Mouse (Mus musculus) macrophage (primary cell): ENCODE data around the gene Tmcc1. TPM values are rescaled to one million over a fixed set of nuclear protein-coding genes. Genes with fewer than 3 reads are reported as not detected.
A peak's percentile ranks its signal among the peaks of the same experiment; 100 is the strongest.

ENCODE experiments used
- H3K27ac ChIP-seq: fragments of 350-480 bp; formaldehyde crosslinking; 2 replicates; pipeline ENCODE4 v1.9.0; 2021
- H3K36me3 ChIP-seq: fragments of 350-480 bp; formaldehyde crosslinking; 2 replicates; pipeline ENCODE4 v1.9.0; 2021; ENCODE audit errors: inconsistent target
- H3K4me3 ChIP-seq: fragments of 350-480 bp; formaldehyde crosslinking; 2 replicates; pipeline ENCODE4 v1.9.0; 2021; ENCODE audit errors: inconsistent target
- H3K79me2 ChIP-seq: fragments of 350-480 bp; formaldehyde crosslinking; 2 replicates; pipeline ENCODE4 v1.9.0; 2021; ENCODE audit errors: inconsistent target
- WGBS: methylation state at CpG from one replicate; pipeline ENCODE4 v1.1.7; 2026; ENCODE audit warnings: inconsistent platforms; ENCODE audit not compliant: missing documents; 5-methylcytosine and 5-hydroxymethylcytosine counted together
- polyA plus RNA-seq: library from polyadenylated mRNA; stranded (reverse); fragments of 250-400 nt; gene quantifications from 3 replicates; pipeline ENCODE4 v1.2.4, GENCODE M21; 2018; ENCODE audit warnings: inconsistent platforms

Gene Tmcc1
- polyA plus RNA-seq, 1 experiment from 2014 or later: 11.1 TPM

DNA sequence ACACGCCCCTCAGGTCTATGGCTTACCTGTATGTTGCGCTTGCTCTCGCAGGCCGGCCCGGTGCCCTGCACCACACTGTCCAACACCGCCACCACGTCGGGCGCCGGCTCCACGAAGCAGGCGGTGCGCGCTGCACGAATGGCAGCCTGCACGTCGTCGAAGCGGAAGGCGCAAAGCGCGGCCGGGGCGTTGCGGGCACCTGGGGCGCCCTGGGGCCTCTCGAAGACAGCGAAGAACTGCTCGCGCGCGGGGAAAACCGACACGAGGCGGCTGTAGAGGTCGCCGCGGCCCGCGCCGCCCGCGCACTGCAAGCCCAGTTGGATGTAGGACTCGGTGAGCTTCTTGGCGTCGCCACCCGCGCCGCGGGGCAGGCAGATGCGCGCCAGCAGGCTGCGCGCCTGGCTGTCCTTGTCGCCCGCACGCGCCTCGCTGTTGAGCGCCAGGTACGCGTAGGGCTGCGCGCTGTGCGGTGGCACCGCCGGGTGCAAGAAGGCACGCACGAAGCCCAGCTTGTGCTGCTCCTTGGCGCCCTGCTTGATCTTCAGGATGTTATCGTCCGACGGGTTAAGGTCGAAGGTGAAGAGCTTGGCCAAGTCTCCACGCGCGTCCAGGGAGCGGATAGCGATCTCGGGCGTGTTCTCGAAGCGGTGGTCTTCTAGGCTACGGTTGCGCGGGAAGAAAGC lies 199.7 kb downstream of the Tmcc1 start:
- no peaks in the 10 kb centered on the region for H3K36me3 ChIP-seq
- WGBS: 3% methylated on average over 80 of the region's 86 CpGs
- peaks cover 53% of the 10 kb centered on the region for H3K79me2 ChIP-seq
- H3K27ac ChIP-seq: no peak overlapping the region
- peak overlapping the region; percentile 62 for H3K4me3 ChIP-seq

DNA sequence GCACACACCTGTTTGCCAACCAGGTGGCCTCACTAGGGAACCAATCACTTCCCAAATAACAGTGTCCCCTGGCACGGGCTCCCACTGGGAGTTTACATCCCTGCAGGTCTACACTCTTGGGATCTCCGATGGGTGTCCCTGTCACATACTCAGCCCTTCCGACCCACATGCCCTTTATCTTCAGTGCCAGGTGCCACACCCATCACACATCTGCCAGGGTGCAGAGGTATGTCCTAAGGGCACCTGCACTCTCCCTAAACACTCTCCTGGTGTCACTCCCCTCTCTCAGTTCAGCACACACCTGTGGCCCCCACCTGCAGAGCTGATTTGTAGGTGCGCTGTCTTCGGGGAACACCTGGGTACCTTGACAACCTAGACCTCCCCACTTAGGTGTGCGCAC lies 200.3 kb downstream of the Tmcc1 start:
- H3K79me2 ChIP-seq: peaks cover 60% of the 10 kb centered on the region
- WGBS: 88% methylated on average over 4 of the region's 6 CpGs
- H3K4me3 ChIP-seq: peak overlapping the region; percentile 62
- H3K36me3 ChIP-seq: no peaks in the 10 kb centered on the region
- no peak overlapping the region; the same call in 1 of the 2 replicates for H3K27ac ChIP-seq

- peak overlapping the region; percentile 62 for H3K4me3 ChIP-seq
- WGBS: 66% methylated on average over 9 of the region's 10 CpGs
- no peaks in the 10 kb centered on the region for H3K36me3 ChIP-seq
- H3K79me2 ChIP-seq: peaks cover 69% of the 10 kb centered on the region
- H3K27ac ChIP-seq: peak overlapping the region; percentile 45
Observed at GRCm38 (mm10) chr6:115991881-115992620, 201.2 kb downstream of the Tmcc1 start.

DNA sequence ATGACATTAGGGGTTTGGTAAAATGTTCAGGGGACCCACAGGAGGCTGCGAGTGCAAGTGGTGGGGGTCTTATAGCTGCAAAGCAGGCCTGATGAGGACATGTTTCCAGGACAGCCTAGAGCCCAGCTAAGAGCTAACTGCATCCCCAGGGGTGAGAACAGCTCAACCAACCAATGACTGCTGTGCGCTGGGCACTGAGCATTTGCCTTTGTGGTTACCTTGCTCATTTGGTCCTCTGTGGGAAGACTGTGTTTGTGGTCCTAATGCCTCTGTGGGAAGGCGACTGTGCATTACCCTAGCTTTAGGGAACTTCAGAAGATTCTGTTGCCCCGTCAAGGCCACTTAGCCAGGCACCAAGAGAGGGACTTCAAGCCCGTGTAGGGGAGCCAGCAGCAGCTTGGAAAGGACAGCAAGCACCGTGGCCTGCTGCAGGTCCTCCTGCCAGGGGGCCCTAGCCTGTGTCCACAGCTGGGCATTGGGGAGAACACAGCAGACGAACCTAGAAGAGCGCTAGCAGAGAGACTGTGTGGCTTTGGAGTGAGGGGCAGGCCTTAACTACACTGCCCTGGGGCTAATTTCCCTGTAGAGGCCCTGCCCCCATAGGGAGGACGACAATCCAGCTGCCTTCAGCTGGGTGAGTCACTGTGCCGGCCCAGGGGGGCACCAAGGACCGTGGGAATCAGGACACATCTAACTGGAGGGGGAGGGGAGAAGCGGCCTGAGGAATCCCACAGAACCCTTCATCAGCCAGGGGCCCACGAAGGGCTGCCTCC lies 202.0 kb downstream of the Tmcc1 start:
- Histone ChIP-seq H3K27ac (peak overlapping the region; percentile 45), H3K79me2 (peaks cover 76% of the 10 kb centered on the region), H3K4me3 (peak overlapping the region; percentile 62), H3K36me3 (no peaks in the 10 kb centered on the region)
- 37% methylated on average over 13 of the region's 13 CpGs for WGBS

DNA sequence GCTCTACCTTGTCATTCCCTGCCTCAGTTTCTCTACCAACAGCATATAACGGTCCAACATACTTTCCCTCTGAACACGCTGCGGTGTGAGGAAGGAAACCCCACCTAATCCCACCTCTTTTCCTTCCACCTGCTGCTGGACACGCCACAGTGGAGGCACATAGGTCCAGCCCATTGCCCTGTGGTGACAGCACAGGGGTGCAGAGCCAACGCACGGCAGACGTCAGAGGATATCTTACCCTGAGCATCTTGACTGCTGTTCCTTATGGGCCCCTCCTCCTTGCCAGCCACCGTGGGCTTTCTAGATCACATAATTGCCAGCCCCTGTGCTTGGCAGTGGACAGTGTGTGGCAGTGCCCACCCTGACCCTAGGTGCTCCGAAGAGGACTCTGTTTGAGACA lies 202.8 kb downstream of the Tmcc1 start:
- no peak overlapping the region; the same call in 1 of the 2 replicates for H3K4me3 ChIP-seq
- H3K79me2 ChIP-seq: peaks cover 85% of the 10 kb centered on the region
- WGBS: 98% methylated on average over 9 of the region's 9 CpGs
- H3K27ac ChIP-seq: no peak overlapping the region
- no peaks in the 10 kb centered on the region for H3K36me3 ChIP-seq

GRCm38 (mm10) chr6:115990056-115990455 lies 203.2 kb downstream of the Tmcc1 start:
- no peaks in the 10 kb centered on the region for H3K36me3 ChIP-seq
- 92% methylated on average over 2 of the region's 3 CpGs for WGBS
- peaks cover 89% of the 10 kb centered on the region for H3K79me2 ChIP-seq
- H3K4me3 ChIP-seq: no peak overlapping the region
- no peak overlapping the region for H3K27ac ChIP-seq

DNA sequence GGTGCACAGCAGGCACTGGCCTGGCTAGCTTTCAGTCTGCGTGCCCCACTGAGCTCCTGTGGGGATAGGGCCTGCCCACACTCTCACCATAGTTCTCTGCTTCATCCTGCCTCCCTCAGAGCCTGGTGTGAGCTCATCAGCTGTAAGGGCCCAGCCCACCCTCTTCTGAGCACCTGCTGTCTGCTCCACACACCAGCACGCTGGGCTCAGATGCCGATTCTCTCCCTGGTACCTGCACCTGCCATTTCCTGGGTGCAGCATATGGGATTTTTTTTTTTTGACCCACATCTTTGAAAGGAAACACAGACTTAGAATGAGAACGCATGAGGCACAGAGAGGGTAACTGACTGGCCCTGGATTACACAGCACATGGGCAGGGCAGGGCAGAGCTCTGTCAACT lies 203.7 kb downstream of the Tmcc1 start:
- no peak overlapping the region for H3K4me3 ChIP-seq
- peaks cover 93% of the 10 kb centered on the region for H3K79me2 ChIP-seq
- WGBS: 98% methylated on average over 4 of the region's 4 CpGs
- no peaks in the 10 kb centered on the region for H3K36me3 ChIP-seq
- 0 out of 2 replicates have a peak overlapping the region, but pooled peaks have one; percentile 8 for H3K27ac ChIP-seq

DNA sequence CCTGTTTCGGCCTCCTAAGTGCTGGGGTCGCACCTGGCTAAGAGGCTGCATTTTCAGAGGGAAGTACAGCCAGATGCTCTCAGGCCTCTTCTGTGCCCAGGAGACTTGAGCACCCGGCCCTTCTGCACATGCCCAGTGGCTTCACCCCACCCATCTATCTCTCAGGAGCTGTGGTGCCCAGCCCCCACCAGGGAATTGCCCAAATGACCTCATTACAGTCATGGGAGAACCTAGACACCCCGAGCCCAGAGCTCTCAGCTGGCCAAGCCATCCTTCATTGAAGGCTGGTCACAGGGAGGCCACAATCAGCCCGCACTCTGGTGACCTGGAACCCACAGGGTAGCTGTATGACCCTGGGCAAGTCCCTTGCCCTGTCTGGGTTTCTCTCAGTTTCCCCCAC lies 204.3 kb downstream of the Tmcc1 start:
- no peak overlapping the region for H3K4me3 ChIP-seq
- peaks cover 98% of the 10 kb centered on the region for H3K79me2 ChIP-seq
- WGBS: 92% methylated on average over 5 of the region's 5 CpGs
- no peaks in the 10 kb centered on the region for H3K36me3 ChIP-seq
- H3K27ac ChIP-seq: 0 out of 2 replicates have a peak overlapping the region, but pooled peaks have one; percentile 8

- H3K79me2 ChIP-seq: peaks cover 100% of the 10 kb centered on the region
- H3K36me3 ChIP-seq: no peaks in the 10 kb centered on the region
- H3K27ac ChIP-seq: no peak overlapping the region
- WGBS: 35% methylated on average over 9 of the region's 9 CpGs
- H3K4me3 ChIP-seq: no peak overlapping the region
Observed at GRCm38 (mm10) chr6:115987096-115987747, 206.1 kb downstream of the Tmcc1 start.

- no peak overlapping the region for H3K27ac ChIP-seq
- H3K36me3 ChIP-seq: no peaks in the 10 kb centered on the region
- no peak overlapping the region for H3K4me3 ChIP-seq
- H3K79me2 ChIP-seq: peaks cover 100% of the 10 kb centered on the region
- WGBS: 65% methylated on average over 12 of the region's 12 CpGs
Observed at GRCm38 (mm10) chr6:115986472-115987095, 206.7 kb downstream of the Tmcc1 start.

DNA sequence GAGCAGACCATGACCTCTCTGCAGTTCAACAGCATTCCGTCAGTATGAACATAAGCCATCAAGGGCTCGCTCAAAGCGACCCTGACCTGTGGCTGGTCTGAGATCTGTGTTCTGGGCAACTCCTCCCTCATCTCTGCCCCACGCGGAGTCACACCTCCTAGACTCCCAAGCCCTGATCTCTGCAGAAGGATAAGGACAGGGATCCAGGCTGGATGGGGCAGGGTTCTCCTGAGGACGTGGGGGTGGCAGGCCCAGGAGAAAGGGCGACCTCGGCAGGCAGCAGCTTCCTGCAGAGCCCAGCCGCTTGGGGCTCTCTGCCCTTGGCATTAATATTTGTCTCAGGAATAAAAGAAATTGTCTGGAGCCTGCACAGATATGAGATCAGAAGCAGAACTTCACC lies 207.7 kb downstream of the Tmcc1 start:
- 95% methylated on average over 9 of the region's 9 CpGs for WGBS
- no peak overlapping the region for H3K27ac ChIP-seq
- no peak overlapping the region for H3K4me3 ChIP-seq
- H3K36me3 ChIP-seq: no peaks in the 10 kb centered on the region
- peaks cover 100% of the 10 kb centered on the region for H3K79me2 ChIP-seq

- no peak overlapping the region for H3K27ac ChIP-seq
- peaks cover 8% of the 10 kb centered on the region for H3K36me3 ChIP-seq
- WGBS: 91% methylated on average over 7 of the region's 7 CpGs
- peaks cover 100% of the 10 kb centered on the region for H3K79me2 ChIP-seq
- no peak overlapping the region for H3K4me3 ChIP-seq
Observed at GRCm38 (mm10) chr6:115984580-115984979, 208.7 kb downstream of the Tmcc1 start.

GRCm38 (mm10) chr6:115983306-115984038 lies 209.8 kb downstream of the Tmcc1 start:
- Histone ChIP-seq H3K79me2 (peaks cover 100% of the 10 kb centered on the region), H3K4me3 (no peak overlapping the region), H3K36me3 (peaks cover 19% of the 10 kb centered on the region), H3K27ac (no peak overlapping the region)
- WGBS: 89% methylated on average over 10 of the region's 12 CpGs
